In genomic region chr3:105876022-105876421, GRCm38 (mm10) we compare ENCODE assay signal across 12 mouse cellular contexts. TPM values are rescaled to one million over a fixed set of nuclear protein-coding genes. Genes with fewer than 3 reads are reported as not detected.
DNase-seq lines count a peak whose midpoint lies in the region; ATAC-seq and TF ChIP-seq lines count a peak whose summit lies in the region.
"Had no signal": no experiment of that assay in that cellular context is flagged by ENCODE, and none has a peak within 500 bp of the region (broad histone marks: within the 10 kb centered on the region; RNA-seq: fewer than 3 reads in every experiment).

No protein-coding gene starts in this region.

- H3K9ac ChIP-seq in hindbrain, postnatal 0 days (replicated peaks; ENCODE audit: low read length): no peak overlapping the region
- H3K9ac ChIP-seq in hindbrain, embryonic 12.5 days: no peak overlapping the region
- H3K9ac ChIP-seq: forebrain, postnatal 0 days; limb, embryonic 13.5 days had no signal

- H3K9me3 ChIP-seq in hindbrain, postnatal 0 days (ENCODE audit: low read length): no peaks in the 10 kb centered on the region
- H3K9me3 ChIP-seq in hindbrain, embryonic 12.5 days (replicated peaks): no peaks in the 10 kb centered on the region
- H3K9me3 ChIP-seq: limb, embryonic 13.5 days had no signal

- H3K36me3 ChIP-seq in hindbrain, postnatal 0 days (ENCODE audit: insufficient read depth, low read length): no peaks in the 10 kb centered on the region
- H3K36me3 ChIP-seq in hindbrain, embryonic 12.5 days: no peaks in the 10 kb centered on the region
- H3K36me3 ChIP-seq in testis, adult 2 months (ENCODE audit: control insufficient read depth, insufficient read depth, low read length): no peaks in the 10 kb centered on the region
- H3K36me3 ChIP-seq: limb, embryonic 13.5 days had no signal

- H3K27ac ChIP-seq in hindbrain, postnatal 0 days: no peak overlapping the region
- H3K27ac ChIP-seq in hindbrain, embryonic 12.5 days: no peak overlapping the region
- peak overlapping the region; percentile 39; the same call in 1 of the 2 replicates for H3K27ac ChIP-seq in testis, adult 2 months (ENCODE audit: control insufficient read depth, insufficient read depth, low read depth, low read length)
- H3K27ac ChIP-seq: limb, embryonic 13.5 days had no signal

- ATAC-seq in hindbrain, postnatal 0 days: peak; percentile 69
- ATAC-seq in hindbrain, embryonic 12.5 days (ENCODE audit: low FRiP score): no peak
- ATAC-seq: forebrain, postnatal 0 days had no signal

- no peaks in the 10 kb centered on the region for H3K4me1 ChIP-seq in hindbrain, postnatal 0 days (ENCODE audit: insufficient read depth, low read length)
- peaks cover 5% of the 10 kb centered on the region for H3K4me1 ChIP-seq in hindbrain, embryonic 12.5 days
- H3K4me1 ChIP-seq in testis, adult 2 months (ENCODE audit: control insufficient read depth, insufficient read depth, low read length): no peaks in the 10 kb centered on the region; the same call in 1 of the 2 replicates

- no peaks in the 10 kb centered on the region for H3K27me3 ChIP-seq in hindbrain, postnatal 0 days (ENCODE audit: insufficient read depth, low read length)
- no peaks in the 10 kb centered on the region for H3K27me3 ChIP-seq in hindbrain, embryonic 12.5 days
- H3K27me3 ChIP-seq in testis, adult 2 months (ENCODE audit: control insufficient read depth, insufficient read depth, low read length): no peaks in the 10 kb centered on the region
- H3K27me3 ChIP-seq: limb, embryonic 13.5 days had no signal

- no peak for TF ChIP-seq CTCF in hindbrain, postnatal 0 days (IDR thresholded peaks at IDR 0.05; ENCODE audit: low read depth)
- no peak for TF ChIP-seq CTCF in testis, adult 2 months (IDR thresholded peaks at IDR 0.05; ENCODE audit: control insufficient read depth, insufficient read depth, insufficient replicate concordance, low read depth, low read length)

- H3K4me3 ChIP-seq in hindbrain, postnatal 0 days (ENCODE audit: low read length): no peak overlapping the region
- no peak overlapping the region for H3K4me3 ChIP-seq in hindbrain, embryonic 12.5 days
- H3K4me3 ChIP-seq in testis, adult 2 months (ENCODE audit: control insufficient read depth, low read depth, low read length): peak overlapping the region; percentile 62
- H3K4me3 ChIP-seq: limb, embryonic 13.5 days had no signal

- peak; percentile 75 to 89 for DNase-seq in adrenal gland, adult (ENCODE audit: inconsistent age in 2 of 2, low spot score in 1 of 2)
- DNase-seq in adrenal gland, postnatal 4 days (ENCODE audit: low spot score in 2 of 2): no peak
- DNase-seq in hindbrain, postnatal 0 days (ENCODE audit: low spot score): peak; percentile 59
- no peak for DNase-seq in testis, postnatal 10 days (ENCODE audit: low spot score)
- no peak for DNase-seq in layer of hippocampus, adult 9-10 months (ENCODE audit: low spot score)
- no peak for DNase-seq in gastrocnemius, postnatal 25 days
- DNase-seq: forebrain, postnatal 0 days had no signal

- 46% methylated on average over 5 of the region's 5 CpGs for WGBS in hindbrain, postnatal 0 days
- 74% methylated on average over 5 of the region's 5 CpGs for WGBS in hindbrain, embryonic 12.5 days

- H3K4me2 ChIP-seq in hindbrain, postnatal 0 days (ENCODE audit: low read depth, low read length): no peak overlapping the region
- H3K4me2 ChIP-seq in hindbrain, embryonic 12.5 days (replicated peaks): no peak overlapping the region
- H3K4me2 ChIP-seq: limb, embryonic 13.5 days had no signal

- TF ChIP-seq POLR2A in testis, adult 2 months (IDR thresholded peaks at IDR 0.05; ENCODE audit: control insufficient read depth, low read depth, low read length): no peak

RNA-seq across cellular contexts. Expression of gene Tmigd3, which starts 5.3 kb away (rescaled TPM):
- total RNA-seq in adrenal gland, postnatal 4 days (2021): under 1 TPM in 1 of 2 experiments, not detected in 1; 0.25 TPM
- total RNA-seq in hindbrain, postnatal 0 days (2014; rRNA removed): not detected in 2 replicates
- polyA plus RNA-seq in hindbrain, postnatal 0 days (2015; fragmentation: Nextera tagmentation; extraction: Ambion mirVana): not detected in 2 replicates
- polyA plus RNA-seq in hindbrain, embryonic 12.5 days (2016; fragmentation: Nextera tagmentation; extraction: Ambion mirVana): not detected in 2 replicates
- polyA plus RNA-seq in testis, adult 2 months (2012; rRNA removed): 290 and 388 TPM in 2 replicates
- total RNA-seq in gastrocnemius, postnatal 25 days (2021): not detected
- total RNA-seq: common myeloid progenitor, adult 5-6 weeks; forebrain, postnatal 0 days had no signal
- polyA plus RNA-seq: forebrain, postnatal 0 days; limb, embryonic 13.5 days had no signal

RNA-seq across cellular contexts. Expression of gene Adora3, which starts 5.4 kb away (rescaled TPM):
- under 1 TPM; 0.17 to 0.25 TPM for total RNA-seq in adrenal gland, postnatal 4 days (2021)
- 0.16 and 0.93 TPM in 2 replicates for total RNA-seq in hindbrain, postnatal 0 days (2014; rRNA removed)
- polyA plus RNA-seq in hindbrain, postnatal 0 days (2015; fragmentation: Nextera tagmentation; extraction: Ambion mirVana): 0.18 and 0.32 TPM in 2 replicates
- polyA plus RNA-seq in hindbrain, embryonic 12.5 days (2016; fragmentation: Nextera tagmentation; extraction: Ambion mirVana): not detected in 2 replicates
- polyA plus RNA-seq in testis, adult 2 months (2012; rRNA removed): 10.9 and 13.6 TPM in 2 replicates
- total RNA-seq in gastrocnemius, postnatal 25 days (2021): under 1 TPM in 1 of 2 experiments, not detected in 1; 0.21 TPM
- total RNA-seq: heart, adult 18-20 months had no signal

RNA-seq across cellular contexts. Expression of gene I830077J02Rik, which starts 56.4 kb away (rescaled TPM):
- total RNA-seq in adrenal gland, postnatal 4 days (2021): 1 to 10 TPM in 1 of 2 experiments, under 1 TPM in 1; 0.78 to 1.0 TPM
- 0.14 and 0.21 TPM in 2 replicates for total RNA-seq in hindbrain, postnatal 0 days (2014; rRNA removed)
- 0.39 and 0.41 TPM in 2 replicates for polyA plus RNA-seq in hindbrain, postnatal 0 days (2015; fragmentation: Nextera tagmentation; extraction: Ambion mirVana)
- polyA plus RNA-seq in hindbrain, embryonic 12.5 days (2016; fragmentation: Nextera tagmentation; extraction: Ambion mirVana): 0.21 and 0.59 TPM in 2 replicates
- polyA plus RNA-seq in testis, adult 2 months (2012; rRNA removed): 0.14 TPM in 1 of 2 replicates, not detected in the other
- under 1 TPM; 0.28 to 0.64 TPM for total RNA-seq in gastrocnemius, postnatal 25 days (2021)

Comparison
In these comparisons a context has a peak if more than half of its experiments do, and no peak if none do; other contexts are left out.
1. DNase-seq: peak in adrenal gland, adult (2 of 2) and hindbrain, postnatal 0 days (single experiment); none in adrenal gland, postnatal 4 days (0 of 2), testis, postnatal 10 days (single experiment), layer of hippocampus, adult 9-10 months (single experiment) and gastrocnemius, postnatal 25 days (single experiment).